22 mouse cellular contexts compared by ENCODE assay signal in genomic region chr4:22402930-22403329, GRCm38 (mm10).
"Had no signal": no experiment of that assay in that cellular context is flagged by ENCODE, and none has a peak within 500 bp of the region (broad histone marks: within the 10 kb centered on the region; RNA-seq: fewer than 3 reads in every experiment).

No protein-coding gene starts in this region.

- ATAC-seq: hindbrain, postnatal 0 days; intestine, embryonic 16.5 days; liver, embryonic 12.5 days had no signal

- DNase-seq: gastrocnemius, postnatal 14 days; gastrocnemius, postnatal 36 days; heart, adult 18-20 months; heart, postnatal 10 days; heart, postnatal 4 days; kidney, adult 11 months; kidney, adult 2 months; kidney, adult 9 months; kidney, postnatal 14 days; kidney, postnatal 36 days; layer of hippocampus, adult 9-11 months; layer of hippocampus, postnatal 36 days; left cerebral cortex, postnatal 4 days had no signal

- H3K27me3 ChIP-seq: heart, embryonic 12.5 days; hindbrain, embryonic 12.5 days; hindbrain, embryonic 15.5 days; kidney, embryonic 15.5 days; limb, embryonic 13.5 days; limb, embryonic 15.5 days; liver, embryonic 12.5 days had no signal
